9 mouse cellular contexts compared by ENCODE assay signal in the genomic region with DNA sequence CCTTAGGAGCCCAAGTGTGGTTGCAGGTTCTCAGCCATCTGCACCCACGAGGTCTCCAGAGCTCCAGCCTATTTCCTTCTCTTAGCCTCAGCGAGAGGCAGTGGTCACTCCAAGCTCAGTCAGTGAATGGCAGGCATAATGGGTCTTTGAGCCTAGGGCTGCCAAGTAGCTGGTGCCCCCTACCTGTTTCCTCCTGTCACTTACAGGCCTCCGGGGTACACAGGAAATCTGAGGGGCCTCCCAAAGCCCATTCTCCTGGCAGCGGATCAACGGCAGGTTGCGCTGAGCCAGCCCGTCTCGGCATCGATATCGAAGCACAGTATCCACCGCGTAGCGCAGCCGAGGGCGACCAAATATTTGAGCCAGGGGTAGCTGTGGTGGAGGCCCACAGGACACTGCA. TPM values are rescaled to one million over a fixed set of nuclear protein-coding genes. Genes with fewer than 3 reads are reported as not detected.
DNase-seq lines count a peak whose midpoint lies in the region; ATAC-seq and TF ChIP-seq lines count a peak whose summit lies in the region.
"Had no signal": no experiment of that assay in that cellular context is flagged by ENCODE, and none has a peak within 500 bp of the region (broad histone marks: within the 10 kb centered on the region; RNA-seq: fewer than 3 reads in every experiment).

No protein-coding gene starts in this region.

- no peak for ATAC-seq in cerebellum, adult (ENCODE audit: insufficient number of reproducible peaks, low FRiP score, low TSS enrichment)
- no peak for ATAC-seq in limb, embryonic 11.5 days (ENCODE audit: insufficient number of reproducible peaks, low FRiP score, low TSS enrichment, low read depth)
- no peak for ATAC-seq in stomach, embryonic 15.5 days (ENCODE audit: insufficient read depth, low FRiP score, low read depth)

- no peak for TF ChIP-seq CTCF in cerebellum, adult 2 months (IDR thresholded peaks at IDR 0.05; ENCODE audit: borderline replicate concordance, insufficient read depth, low read depth, low read length)

- TF ChIP-seq POLR2A in cerebellum, adult 2 months (IDR thresholded peaks at IDR 0.05; ENCODE audit: borderline replicate concordance, insufficient read depth, low read length) = no peak

- peak overlapping the region; percentile 2 for H3K4me3 ChIP-seq in cerebellum, adult 2 months (replicated peaks; ENCODE audit: insufficient read depth, low read depth, low read length)
- H3K4me3 ChIP-seq in limb, embryonic 11.5 days (ENCODE audit: low read depth, low read length) = peak overlapping the region; percentile 25
- peak overlapping the region; percentile 40 for H3K4me3 ChIP-seq in stomach, embryonic 15.5 days (replicated peaks)

- peak overlapping the region; percentile 40; the same call in 1 of the 2 replicates for H3K9ac ChIP-seq in limb, embryonic 11.5 days (ENCODE audit: low read length)
- no peak overlapping the region for H3K9ac ChIP-seq in stomach, embryonic 15.5 days

- H3K4me2 ChIP-seq in limb, embryonic 11.5 days (ENCODE audit: low read depth, severe bottlenecking) = peak overlapping the region; percentile 72
- peak overlapping the region; percentile 83 for H3K4me2 ChIP-seq in stomach, embryonic 15.5 days

- no peak for DNase-seq in cerebellum, adult 2 months
- peak; percentile 17 for DNase-seq in lung, postnatal 10 days
- DNase-seq in lung, postnatal 25 days (ENCODE audit: low spot score) = no peak
- DNase-seq in limb, embryonic 11.5 days (ENCODE audit: low spot score) = no peak
- no peak for DNase-seq in left cerebral cortex, adult 9 months (ENCODE audit: low spot score in 2 of 2)
- DNase-seq in urinary bladder, postnatal 25 days (ENCODE audit: low spot score) = no peak
- DNase-seq: cerebellum, adult 11-12 months had no signal

- no peaks in the 10 kb centered on the region for H3K27me3 ChIP-seq in cerebellum, adult 2 months (ENCODE audit: control insufficient read depth, insufficient read depth, low read length)
- peaks cover 16% of the 10 kb centered on the region; the same call in 1 of the 2 replicates for H3K27me3 ChIP-seq in limb, embryonic 11.5 days (ENCODE audit: control insufficient read depth, insufficient read depth, low read length)
- peaks cover 49% of the 10 kb centered on the region for H3K27me3 ChIP-seq in stomach, embryonic 15.5 days (replicated peaks)

- H3K9me3 ChIP-seq in limb, embryonic 11.5 days (ENCODE audit: control insufficient read depth, low read length) = no peaks in the 10 kb centered on the region
- no peaks in the 10 kb centered on the region for H3K9me3 ChIP-seq in stomach, embryonic 15.5 days

- no peak overlapping the region for H3K27ac ChIP-seq in cerebellum, adult 2 months (ENCODE audit: insufficient read depth, low read length)
- H3K27ac ChIP-seq in limb, embryonic 11.5 days (replicated peaks; ENCODE audit: low read depth, low read length) = no peak overlapping the region
- H3K27ac ChIP-seq in stomach, embryonic 15.5 days = no peak overlapping the region

- 9% methylated on average over 15 of the region's 15 CpGs for WGBS in cerebellum, adult 2 months
- WGBS in limb, embryonic 11.5 days = 13% methylated on average over 15 of the region's 15 CpGs
- WGBS in stomach, embryonic 15.5 days = 7% methylated on average over 15 of the region's 15 CpGs

- H3K36me3 ChIP-seq in limb, embryonic 11.5 days (ENCODE audit: control insufficient read depth, insufficient read depth, low read length) = no peaks in the 10 kb centered on the region
- H3K36me3 ChIP-seq in stomach, embryonic 15.5 days = no peaks in the 10 kb centered on the region

- H3K4me1 ChIP-seq in cerebellum, adult 2 months (ENCODE audit: control insufficient read depth, insufficient read depth, low read length) = peaks cover 11% of the 10 kb centered on the region
- H3K4me1 ChIP-seq in limb, embryonic 11.5 days (ENCODE audit: control insufficient read depth, insufficient read depth, low read length) = peaks cover 18% of the 10 kb centered on the region
- peaks cover 45% of the 10 kb centered on the region for H3K4me1 ChIP-seq in stomach, embryonic 15.5 days

RNA-seq across cellular contexts. Expression of gene Bcan, which starts 12.0 kb away (rescaled TPM):
- 357 and 400 TPM in 2 replicates for polyA plus RNA-seq in cerebellum, adult 2 months (2012; rRNA removed)
- polyA plus RNA-seq in limb, embryonic 11.5 days (2014; fragmentation: Nextera tagmentation; extraction: Ambion mirVana) = not detected in 2 replicates
- polyA plus RNA-seq in stomach, embryonic 15.5 days (2015; fragmentation: Nextera tagmentation; extraction: Ambion mirVana) = 0.17 and 0.23 TPM in 2 replicates

RNA-seq across cellular contexts. Expression of gene Nes, which starts 17.2 kb away (rescaled TPM):
- 2.7 and 3.4 TPM in 2 replicates for polyA plus RNA-seq in cerebellum, adult 2 months (2012; rRNA removed)
- 7.9 and 8.8 TPM in 2 replicates for polyA plus RNA-seq in limb, embryonic 11.5 days (2014; fragmentation: Nextera tagmentation; extraction: Ambion mirVana)
- 18.6 and 19.1 TPM in 2 replicates for polyA plus RNA-seq in stomach, embryonic 15.5 days (2015; fragmentation: Nextera tagmentation; extraction: Ambion mirVana)

RNA-seq across cellular contexts. Expression of gene Hapln2, which starts 39.3 kb away (rescaled TPM):
- polyA plus RNA-seq in cerebellum, adult 2 months (2012; rRNA removed) = 103 and 112 TPM in 2 replicates
- polyA plus RNA-seq in limb, embryonic 11.5 days (2014; fragmentation: Nextera tagmentation; extraction: Ambion mirVana) = 0.44 TPM in 1 of 2 replicates, not detected in the other
- 0.18 TPM in 1 of 2 replicates, not detected in the other for polyA plus RNA-seq in stomach, embryonic 15.5 days (2015; fragmentation: Nextera tagmentation; extraction: Ambion mirVana)

RNA-seq across cellular contexts. Expression of gene Crabp2, which starts 39.6 kb away (rescaled TPM):
- polyA plus RNA-seq in cerebellum, adult 2 months (2012; rRNA removed) = 3.5 and 5.0 TPM in 2 replicates
- 796 and 836 TPM in 2 replicates for polyA plus RNA-seq in limb, embryonic 11.5 days (2014; fragmentation: Nextera tagmentation; extraction: Ambion mirVana)
- polyA plus RNA-seq in stomach, embryonic 15.5 days (2015; fragmentation: Nextera tagmentation; extraction: Ambion mirVana) = 17.2 and 20.0 TPM in 2 replicates

RNA-seq across cellular contexts. Expression of gene Gpatch4, which starts 54.8 kb away (rescaled TPM):
- 11.4 and 14.4 TPM in 2 replicates for polyA plus RNA-seq in cerebellum, adult 2 months (2012; rRNA removed)
- polyA plus RNA-seq in limb, embryonic 11.5 days (2014; fragmentation: Nextera tagmentation; extraction: Ambion mirVana) = 36.9 and 44.1 TPM in 2 replicates
- 33.7 and 35.0 TPM in 2 replicates for polyA plus RNA-seq in stomach, embryonic 15.5 days (2015; fragmentation: Nextera tagmentation; extraction: Ambion mirVana)

Comparison
In these comparisons a context has a peak if more than half of its experiments do, and no peak if none do; other contexts are left out.
1. RNA of gene Bcan, which starts 12.0 kb away (polyA plus RNA-seq): 357 to 400 TPM in cerebellum, adult 2 months; not detected in limb, embryonic 11.5 days and 0.17 to 0.23 TPM in stomach, embryonic 15.5 days; every median in the first group is over 100 times any median in the second.
2. RNA of gene Hapln2, which starts 39.3 kb away (polyA plus RNA-seq): 103 to 112 TPM in cerebellum, adult 2 months; 0.44 TPM in limb, embryonic 11.5 days and 0.18 TPM in stomach, embryonic 15.5 days; every median in the first group is over 10 times any median in the second.
3. Peak in every context shown above with its lines, with median percentiles within 50 percentile points of each other: H3K4me3 ChIP-seq.